10 mouse cellular contexts compared by ENCODE assay signal in the genomic region with DNA sequence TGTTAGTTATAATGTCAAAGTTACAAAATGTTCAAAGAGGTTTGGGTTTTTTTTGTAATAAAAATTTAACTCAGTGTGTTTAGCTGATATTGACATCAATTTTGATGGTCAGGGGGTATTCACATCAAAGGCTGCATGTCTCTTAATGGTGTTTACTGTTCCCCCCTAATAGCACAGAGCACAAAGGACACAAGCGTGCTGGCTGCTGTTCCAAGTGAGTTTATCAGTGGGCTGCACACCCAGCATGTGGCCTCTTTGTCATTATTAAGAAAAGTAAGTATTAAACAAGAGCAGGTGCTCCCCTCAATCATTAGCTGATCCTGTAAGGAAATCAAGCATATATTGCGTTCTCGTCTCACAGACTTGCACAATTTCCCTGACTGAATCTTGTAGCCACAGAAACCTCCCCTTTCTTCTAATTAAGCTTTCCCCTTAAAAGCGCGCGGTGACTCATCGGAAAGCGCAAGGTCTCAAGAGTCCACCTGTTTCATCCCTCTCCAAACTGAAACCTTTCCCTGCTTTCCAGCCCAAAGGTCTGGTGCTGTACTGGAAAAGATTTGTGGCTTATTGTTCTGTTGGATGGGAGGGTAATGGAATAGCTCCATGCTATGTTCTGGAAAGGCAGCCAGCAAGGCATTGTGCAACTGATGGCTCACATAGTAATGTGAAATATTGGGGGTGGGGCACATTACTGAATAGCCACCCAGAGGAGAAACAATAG.
DNase-seq lines count a peak whose midpoint lies in the region; ATAC-seq lines count a peak whose summit lies in the region.
"Had no signal": no experiment of that assay in that cellular context is flagged by ENCODE, and none has a peak within 500 bp of the region (broad histone marks: within the 10 kb centered on the region; RNA-seq: fewer than 3 reads in every experiment).

No protein-coding gene starts in this region.

- H3K9me3 ChIP-seq in midbrain, embryonic 15.5 days, result no peaks in the 10 kb centered on the region
- no peaks in the 10 kb centered on the region for H3K9me3 ChIP-seq in midbrain, embryonic 16.5 days (replicated peaks; ENCODE audit: control insufficient read depth, low read length, poor library complexity, severe bottlenecking)
- no peaks in the 10 kb centered on the region for H3K9me3 ChIP-seq in forebrain, embryonic 16.5 days (ENCODE audit: control insufficient read depth, low read length)
- H3K9me3 ChIP-seq in neural tube, embryonic 13.5 days, result no peaks in the 10 kb centered on the region

- H3K27ac ChIP-seq in midbrain, embryonic 15.5 days, result no peak overlapping the region
- H3K27ac ChIP-seq in midbrain, embryonic 16.5 days (ENCODE audit: low read length), result no peak overlapping the region
- H3K27ac ChIP-seq in forebrain, embryonic 16.5 days (ENCODE audit: low read length), result no peak overlapping the region
- H3K27ac ChIP-seq in neural tube, embryonic 13.5 days (replicated peaks), result no peak overlapping the region

- H3K4me3 ChIP-seq in midbrain, embryonic 15.5 days, result no peak overlapping the region
- H3K4me3 ChIP-seq in midbrain, embryonic 16.5 days (ENCODE audit: low read depth, low read length), result no peak overlapping the region
- no peak overlapping the region for H3K4me3 ChIP-seq in forebrain, embryonic 16.5 days (replicated peaks; ENCODE audit: low read length)
- H3K4me3 ChIP-seq in neural tube, embryonic 13.5 days, result no peak overlapping the region

- peaks cover 4% of the 10 kb centered on the region; the same call in 1 of the 2 replicates for H3K4me1 ChIP-seq in midbrain, embryonic 15.5 days
- H3K4me1 ChIP-seq in midbrain, embryonic 16.5 days (ENCODE audit: control insufficient read depth, insufficient read depth, low read length), result peaks cover 4% of the 10 kb centered on the region; the same call in 1 of the 2 replicates
- peaks cover 10% of the 10 kb centered on the region for H3K4me1 ChIP-seq in forebrain, embryonic 16.5 days (replicated peaks; ENCODE audit: control insufficient read depth, insufficient read depth, low read length)
- H3K4me1 ChIP-seq in neural tube, embryonic 13.5 days (replicated peaks), result peaks cover 11% of the 10 kb centered on the region

- no peaks in the 10 kb centered on the region for H3K36me3 ChIP-seq in midbrain, embryonic 15.5 days (replicated peaks)
- H3K36me3 ChIP-seq in midbrain, embryonic 16.5 days (ENCODE audit: control insufficient read depth, insufficient read depth, low read length), result no peaks in the 10 kb centered on the region
- no peaks in the 10 kb centered on the region for H3K36me3 ChIP-seq in forebrain, embryonic 16.5 days (ENCODE audit: control insufficient read depth, insufficient read depth)
- no peaks in the 10 kb centered on the region for H3K36me3 ChIP-seq in neural tube, embryonic 13.5 days

- ATAC-seq in midbrain, embryonic 15.5 days (replicated peaks), result peak; percentile 50; the same call in 1 of the 2 replicates
- ATAC-seq in midbrain, embryonic 16.5 days, result no peak
- peak; percentile 65 for ATAC-seq in forebrain, embryonic 16.5 days
- ATAC-seq in neural tube, embryonic 13.5 days (ENCODE audit: low read depth), result no peak

- no peak overlapping the region for H3K4me2 ChIP-seq in midbrain, embryonic 15.5 days
- H3K4me2 ChIP-seq in midbrain, embryonic 16.5 days (ENCODE audit: low read length), result no peak overlapping the region
- H3K4me2 ChIP-seq in forebrain, embryonic 16.5 days (ENCODE audit: low read length), result peak overlapping the region; percentile 38
- peak overlapping the region; percentile 28 for H3K4me2 ChIP-seq in neural tube, embryonic 13.5 days

- WGBS in midbrain, embryonic 15.5 days, result 44% methylated on average over 8 of the region's 8 CpGs
- WGBS in midbrain, embryonic 16.5 days, result 51% methylated on average over 8 of the region's 8 CpGs
- WGBS in forebrain, embryonic 16.5 days, result 17% methylated on average over 8 of the region's 8 CpGs
- WGBS in neural tube, embryonic 13.5 days, result 42% methylated on average over 8 of the region's 8 CpGs

- peak; percentile 37 for DNase-seq in adrenal gland, postnatal 10 days
- DNase-seq in adrenal gland, adult 18-20 months (ENCODE audit: low spot score in 2 of 2), result no peak
- no peak for DNase-seq in left cerebral cortex, adult 8-10 months (ENCODE audit: low spot score in 2 of 2)
- no peak for DNase-seq in layer of hippocampus, adult 9-11 months
- DNase-seq: cerebellum, adult 9-10 months; heart, postnatal 4 days had no signal

- H3K9ac ChIP-seq in midbrain, embryonic 15.5 days, result no peak overlapping the region
- H3K9ac ChIP-seq in midbrain, embryonic 16.5 days (ENCODE audit: low read depth, low read length), result no peak overlapping the region; the same call in 1 of the 2 replicates
- peak overlapping the region; percentile 39 for H3K9ac ChIP-seq in forebrain, embryonic 16.5 days (replicated peaks; ENCODE audit: low read depth, low read length)
- 0 out of 2 replicates have a peak overlapping the region, but pooled peaks have one; percentile 41 for H3K9ac ChIP-seq in neural tube, embryonic 13.5 days

- H3K27me3 ChIP-seq in midbrain, embryonic 15.5 days (replicated peaks), result no peaks in the 10 kb centered on the region
- H3K27me3 ChIP-seq in midbrain, embryonic 16.5 days (ENCODE audit: control insufficient read depth, insufficient read depth, low read depth, low read length), result no peaks in the 10 kb centered on the region
- no peaks in the 10 kb centered on the region for H3K27me3 ChIP-seq in forebrain, embryonic 16.5 days (replicated peaks; ENCODE audit: control insufficient read depth, insufficient read depth, low read length)
- no peaks in the 10 kb centered on the region for H3K27me3 ChIP-seq in neural tube, embryonic 13.5 days

Comparison
In these comparisons a context has a peak if more than half of its experiments do, and no peak if none do; other contexts are left out.
1. ATAC-seq: peak in midbrain, embryonic 15.5 days (single experiment) and forebrain, embryonic 16.5 days (single experiment); none in midbrain, embryonic 16.5 days (single experiment) and neural tube, embryonic 13.5 days (single experiment).
2. H3K4me2 ChIP-seq: peak in forebrain, embryonic 16.5 days (single experiment) and neural tube, embryonic 13.5 days (single experiment); none in midbrain, embryonic 15.5 days (single experiment) and midbrain, embryonic 16.5 days (single experiment).
3. H3K9ac ChIP-seq: peak in forebrain, embryonic 16.5 days (single experiment) and neural tube, embryonic 13.5 days (single experiment); none in midbrain, embryonic 15.5 days (single experiment) and midbrain, embryonic 16.5 days (single experiment).